Mouse (Mus musculus) neural tube, embryonic 15.5 days (tissue): Measurements from ENCODE around the gene Nhlh1. TPM values are rescaled to one million over a fixed set of nuclear protein-coding genes. Genes with fewer than 3 reads are reported as not detected.

ENCODE experiments used
- ATAC-seq: fragments of 200-750 bp; cut with Nextera tagmentation; 2 replicates; pipeline ENCODE4 v1.8.0; 2017; ENCODE audit warnings: mild to moderate bottlenecking, moderate TSS enrichment, moderate library complexity; ENCODE audit not compliant: low FRiP score
- H3K27ac ChIP-seq: fragments of 300-500 bp; sonication (generic); replicated peaks from 2 replicates; pipeline ENCODE4 v1.5.1; 2015; ENCODE audit warnings: mild to moderate bottlenecking, inconsistent platforms
- H3K27me3 ChIP-seq: fragments of 300-500 bp; sonication (generic); replicated peaks from 2 replicates; pipeline ENCODE4 v1.6.1; 2015; ENCODE audit warnings: inconsistent platforms
- H3K36me3 ChIP-seq: fragments of 300-500 bp; sonication (generic); 2 replicates; pipeline ENCODE4 v1.6.1; 2015; ENCODE audit warnings: inconsistent platforms
- H3K4me1 ChIP-seq: fragments of 300-500 bp; sonication (generic); 2 replicates; pipeline ENCODE4 v1.6.1; 2015; ENCODE audit warnings: inconsistent platforms
- H3K4me2 ChIP-seq: fragments of 300-500 bp; sonication (generic); 2 replicates; pipeline ENCODE4 v1.6.1; 2015; ENCODE audit warnings: inconsistent platforms, mild to moderate bottlenecking, moderate library complexity
- H3K4me3 ChIP-seq: fragments of 300-500 bp; sonication (generic); replicated peaks from 2 replicates; pipeline ENCODE4 v1.5.1; 2015; ENCODE audit warnings: mild to moderate bottlenecking, inconsistent platforms
- H3K9ac ChIP-seq: fragments of 300-500 bp; sonication (generic); replicated peaks from 2 replicates; pipeline ENCODE4 v1.6.1; 2015; ENCODE audit warnings: mild to moderate bottlenecking, inconsistent platforms
- H3K9me3 ChIP-seq: fragments of 300-500 bp; sonication (generic); replicated peaks from 2 replicates; pipeline ENCODE4 v1.6.1; 2016; ENCODE audit warnings: inconsistent platforms
- WGBS: fragments of 180-500 bp; shearing (Covaris S2); methylation state at CpG from one replicate; pipeline ENCODE4 v1.1.7; 2015; ENCODE audit warnings: mixed read lengths; 5-methylcytosine and 5-hydroxymethylcytosine counted together
- polyA plus RNA-seq: library from polyadenylated mRNA; unstranded; fragments of >200 nt; fragmentation: Nextera tagmentation; extraction: Ambion mirVana; gene quantifications from 2 replicates; pipeline ENCODE4 v1.2.1, GENCODE M21; 2015

Gene Nhlh1
- polyA plus RNA-seq, 1 experiment from 2014 or later, result 2.6 TPM

- no peak overlapping the region for H3K4me3 ChIP-seq
- no peak overlapping the region for H3K9ac ChIP-seq
- H3K27me3 ChIP-seq, result no peaks in the 10 kb centered on the region
- H3K9me3 ChIP-seq, result no peaks in the 10 kb centered on the region
- no peak overlapping the region for H3K4me2 ChIP-seq
- H3K4me1 ChIP-seq, result no peaks in the 10 kb centered on the region
- H3K27ac ChIP-seq, result no peak overlapping the region
- no peak for ATAC-seq
- peaks cover 100% of the 10 kb centered on the region for H3K36me3 ChIP-seq
- 43% methylated on average over 4 of the region's 4 CpGs for WGBS
These were observed 14.2 kb upstream of the Nhlh1 start for GRCm38 (mm10) chr1:172071556-172071955.

GRCm38 (mm10) chr1:172070227-172070626, 12.9 kb upstream of the Nhlh1 start:
- no peak overlapping the region for H3K9ac ChIP-seq
- H3K36me3 ChIP-seq, result peaks cover 99% of the 10 kb centered on the region
- no peaks in the 10 kb centered on the region for H3K9me3 ChIP-seq
- no peak overlapping the region for H3K4me3 ChIP-seq
- ATAC-seq, result no peak
- H3K27me3 ChIP-seq, result no peaks in the 10 kb centered on the region
- 88% methylated on average over 6 of the region's 6 CpGs for WGBS
- no peak overlapping the region for H3K4me2 ChIP-seq
- H3K4me1 ChIP-seq, result no peaks in the 10 kb centered on the region
- H3K27ac ChIP-seq, result no peak overlapping the region

GRCm38 (mm10) chr1:172064613-172065141, 7.3 kb upstream of the Nhlh1 start:
- Histone ChIP-seq H3K4me2 (no peak overlapping the region), H3K36me3 (peaks cover 55% of the 10 kb centered on the region), H3K27me3 (no peaks in the 10 kb centered on the region), H3K4me3 (no peak overlapping the region), H3K9ac (no peak overlapping the region), H3K4me1 (peaks cover 17% of the 10 kb centered on the region), H3K27ac (peak overlapping the region; percentile 67), H3K9me3 (no peaks in the 10 kb centered on the region)
- ATAC-seq, result peak; percentile 68
- 38% methylated on average over 13 of the region's 13 CpGs for WGBS

- 39% methylated on average over 4 of the region's 4 CpGs for whole genome bisulfite sequencing
- no peak overlapping the region for H3K4me2 ChIP-seq
- no peak overlapping the region for H3K9ac ChIP-seq
- no peaks in the 10 kb centered on the region for H3K9me3 ChIP-seq
- no peak for ATAC-seq
- H3K27ac ChIP-seq, result no peak overlapping the region; the same call in 1 of the 2 replicates
- peaks cover 43% of the 10 kb centered on the region for H3K36me3 ChIP-seq
- H3K4me1 ChIP-seq, result peaks cover 24% of the 10 kb centered on the region
- no peaks in the 10 kb centered on the region for H3K27me3 ChIP-seq
- H3K4me3 ChIP-seq, result no peak overlapping the region
These were observed 6.1 kb upstream of the Nhlh1 start for GRCm38 (mm10) chr1:172063291-172064023.

GRCm38 (mm10) chr1:172062101-172062500, 4.7 kb upstream of the Nhlh1 start:
- WGBS, result 79% methylated on average over 2 of the region's 2 CpGs
- no peak overlapping the region for H3K27ac ChIP-seq

GRCm38 (mm10) chr1:172061217-172061616, 3.8 kb upstream of the Nhlh1 start:
- WGBS, result 6% methylated on average over 8 of the region's 8 CpGs
- no peaks in the 10 kb centered on the region for H3K9me3 ChIP-seq
- H3K9ac ChIP-seq, result no peak overlapping the region
- H3K4me1 ChIP-seq, result peaks cover 27% of the 10 kb centered on the region
- H3K27ac ChIP-seq, result peak overlapping the region; percentile 23; the same call in 1 of the 2 replicates
- H3K4me2 ChIP-seq, result no peak overlapping the region
- no peaks in the 10 kb centered on the region for H3K27me3 ChIP-seq
- peaks cover 21% of the 10 kb centered on the region for H3K36me3 ChIP-seq
- H3K4me3 ChIP-seq, result no peak overlapping the region
- ATAC-seq, result no peak

More at GRCm38 (mm10) chr1:172062101-172062500, 4.7 kb upstream of the Nhlh1 start:
- Histone ChIP-seq H3K4me3 (no peak overlapping the region), H3K9me3 (no peaks in the 10 kb centered on the region), H3K27me3 (no peaks in the 10 kb centered on the region), H3K9ac (no peak overlapping the region), H3K36me3 (peaks cover 29% of the 10 kb centered on the region), H3K4me1 (peaks cover 27% of the 10 kb centered on the region), H3K4me2 (no peak overlapping the region)
- no peak for ATAC-seq

- peaks cover 16% of the 10 kb centered on the region for H3K36me3 ChIP-seq
- ATAC-seq, result no peak
- peak overlapping the region; percentile 23; the same call in 1 of the 2 replicates for H3K27ac ChIP-seq
- H3K4me3 ChIP-seq, result no peak overlapping the region
- H3K4me2 ChIP-seq, result no peak overlapping the region
- no peaks in the 10 kb centered on the region for H3K27me3 ChIP-seq
- H3K9me3 ChIP-seq, result no peaks in the 10 kb centered on the region
- peaks cover 27% of the 10 kb centered on the region for H3K4me1 ChIP-seq
- no peak overlapping the region for H3K9ac ChIP-seq
- WGBS, result 36% methylated on average over 4 of the region's 4 CpGs
These were observed 3.3 kb upstream of the Nhlh1 start for GRCm38 (mm10) chr1:172060659-172061058.

- Histone ChIP-seq H3K27ac (no peak overlapping the region), H3K4me2 (no peak overlapping the region), H3K27me3 (no peaks in the 10 kb centered on the region), H3K36me3 (no peaks in the 10 kb centered on the region), H3K9me3 (no peaks in the 10 kb centered on the region), H3K4me3 (no peak overlapping the region), H3K9ac (no peak overlapping the region), H3K4me1 (peaks cover 27% of the 10 kb centered on the region)
- ATAC-seq, result no peak
- 36% methylated on average over 7 of the region's 7 CpGs for WGBS
These were observed 1.5 kb upstream of the Nhlh1 start for GRCm38 (mm10) chr1:172058874-172059273.

GRCm38 (mm10) chr1:172058321-172058720, 948 bp upstream of the Nhlh1 start:
- Histone ChIP-seq H3K4me3 (no peak overlapping the region), H3K4me2 (no peak overlapping the region), H3K9me3 (no peaks in the 10 kb centered on the region), H3K27me3 (no peaks in the 10 kb centered on the region), H3K27ac (no peak overlapping the region; the same call in 1 of the 2 replicates), H3K4me1 (peaks cover 29% of the 10 kb centered on the region), H3K9ac (no peak overlapping the region), H3K36me3 (no peaks in the 10 kb centered on the region)
- 41% methylated on average over 6 of the region's 6 CpGs for WGBS
- ATAC-seq, result no peak

- H3K27ac ChIP-seq, result no peak overlapping the region
- H3K9ac ChIP-seq, result no peak overlapping the region
- WGBS, result 69% methylated on average over 4 of the region's 4 CpGs
These were observed 1.1 kb downstream of the Nhlh1 start for GRCm38 (mm10) chr1:172056251-172056650.

GRCm38 (mm10) chr1:172053541-172054440, 3.6 kb downstream of the Nhlh1 start:
- Histone ChIP-seq H3K4me1 (peaks cover 33% of the 10 kb centered on the region), H3K27ac (peak overlapping the region; percentile 28), H3K9me3 (no peaks in the 10 kb centered on the region)

More at GRCm38 (mm10) chr1:172056251-172056650, 1.1 kb downstream of the Nhlh1 start:
- H3K36me3 ChIP-seq, result no peaks in the 10 kb centered on the region
- H3K9me3 ChIP-seq, result no peaks in the 10 kb centered on the region
- peak overlapping the region; percentile 19 for H3K4me3 ChIP-seq
- H3K4me2 ChIP-seq, result peak overlapping the region; percentile 13; the same call in 1 of the 2 replicates
- no peaks in the 10 kb centered on the region for H3K27me3 ChIP-seq
- ATAC-seq, result no peak
- H3K4me1 ChIP-seq, result peaks cover 36% of the 10 kb centered on the region

More at GRCm38 (mm10) chr1:172053541-172054440, 3.6 kb downstream of the Nhlh1 start:
- Histone ChIP-seq H3K4me3 (peak overlapping the region; percentile 48), H3K9ac (peak overlapping the region; percentile 61), H3K36me3 (no peaks in the 10 kb centered on the region), H3K27me3 (no peaks in the 10 kb centered on the region), H3K4me2 (peak overlapping the region; percentile 84)
- 2% methylated on average over 42 of the region's 42 CpGs for WGBS
- peak; percentile 68 for ATAC-seq
